Mouse (Mus musculus): ENCODE data around the gene Cmip. TPM values are rescaled to one million over a fixed set of nuclear protein-coding genes. Genes with fewer than 3 reads are reported as not detected.

Cmip gene
- total and polyA plus RNA-seq, 3 experiments: 17.0 to 71.8 TPM; not detected in 1

GRCm38 (mm10) chr8:117373001-117373428 lies 116.2 kb downstream of the Cmip start:
- Histone ChIP-seq H3K36me3 (ENCODE audit: control insufficient read depth in 1 of 2, insufficient read depth in 2 of 2, low read length in 2 of 2) (peaks cover 0 to 2% of the 10 kb centered on the region in 2 experiments; a peak in 1 of 4 replicates), H3K4me3 (ENCODE audit: control insufficient read depth in 1 of 2, insufficient read depth in 1 of 2, low read depth in 2 of 2, low read length in 2 of 2) (no peak overlapping the region), H3K79me2 (ENCODE audit: control insufficient read depth, insufficient read depth, low read length, poor library complexity) (peaks cover 2% of the 10 kb centered on the region; the same call in 1 of the 2 replicates), H3K4me1 (ENCODE audit: control insufficient read depth in 1 of 2, insufficient read depth in 2 of 2, low read length in 2 of 2) (no peaks in the 10 kb centered on the region), H3K9ac (ENCODE audit: control insufficient read depth, low read depth, low read length, poor library complexity, severe bottlenecking) (no peak overlapping the region), H3K27ac (ENCODE audit: control insufficient read depth, low read depth, low read length) (no peak overlapping the region), H3K27me3 (ENCODE audit: control insufficient read depth in 1 of 2, insufficient read depth in 2 of 2, low read length in 2 of 2) (no peaks in the 10 kb centered on the region), H3K9me3 (replicated peaks; ENCODE audit: insufficient read depth, low read length) (no peaks in the 10 kb centered on the region)
- no peak for TF ChIP-seq E2F4 (IDR thresholded peaks at IDR 0.05; ENCODE audit: borderline replicate concordance, low read depth, low read length)
- TF ChIP-seq BHLHE40 (IDR thresholded peaks at IDR 0.05; ENCODE audit: borderline replicate concordance, low read depth, low read length): no peak
- no peak for TF ChIP-seq KAT2A (conservative IDR thresholded peaks at IDR 0.05; ENCODE audit: low read depth, low read length)
- TF ChIP-seq MAX (IDR thresholded peaks at IDR 0.05; ENCODE audit: low read length): no peak
- no peak for TF ChIP-seq MXI1 (IDR thresholded peaks at IDR 0.05; ENCODE audit: low read depth, low read length)
- TF ChIP-seq GATA1 (IDR thresholded peaks at IDR 0.05; ENCODE audit: low read depth, low read length): no peak
- no peak for TF ChIP-seq ZC3H11A (IDR thresholded peaks at IDR 0.05; ENCODE audit: low read depth, low read length)
- TF ChIP-seq SIN3A (IDR thresholded peaks at IDR 0.05; ENCODE audit: low read length): no peak
- TF ChIP-seq ETS1 (IDR thresholded peaks at IDR 0.05; ENCODE audit: low read depth, low read length): no peak
- no peak for TF ChIP-seq MAFK (IDR thresholded peaks at IDR 0.05; ENCODE audit: borderline replicate concordance, low read depth, low read length)
- TF ChIP-seq RAD21 (IDR thresholded peaks at IDR 0.05; ENCODE audit: low read depth, low read length): no peak
- no peak for TF ChIP-seq ELF1 (IDR thresholded peaks at IDR 0.05; ENCODE audit: low read depth, low read length)
- TF ChIP-seq USF1 (IDR thresholded peaks at IDR 0.05; ENCODE audit: low read depth, low read length): no peak
- DNase-seq (ENCODE audit: low read depth, low spot score): no peak

- Histone ChIP-seq H3K9me3 (replicated peaks; ENCODE audit: insufficient read depth, low read length) (no peaks in the 10 kb centered on the region), H3K27me3 (ENCODE audit: control insufficient read depth in 1 of 2, insufficient read depth in 2 of 2, low read length in 2 of 2) (no peaks in the 10 kb centered on the region), H3K4me3 (ENCODE audit: control insufficient read depth in 1 of 2, insufficient read depth in 1 of 2, low read depth in 2 of 2, low read length in 2 of 2) (no peak overlapping the region), H3K9ac (ENCODE audit: control insufficient read depth, low read depth, low read length, poor library complexity, severe bottlenecking) (no peak overlapping the region), H3K36me3 (ENCODE audit: control insufficient read depth in 1 of 2, insufficient read depth in 2 of 2, low read length in 2 of 2) (peaks cover 0 to 2% of the 10 kb centered on the region in 2 experiments; a peak in 1 of 4 replicates), H3K4me1 (ENCODE audit: control insufficient read depth in 1 of 2, insufficient read depth in 2 of 2, low read length in 2 of 2) (no peaks in the 10 kb centered on the region), H3K27ac (ENCODE audit: control insufficient read depth, low read depth, low read length) (no peak overlapping the region), H3K79me2 (ENCODE audit: control insufficient read depth, insufficient read depth, low read length, poor library complexity) (peaks cover 2% of the 10 kb centered on the region; the same call in 1 of the 2 replicates)
- DNase-seq (ENCODE audit: low read depth, low spot score): no peak
- TF ChIP-seq MEF2A (IDR thresholded peaks at IDR 0.05; ENCODE audit: extremely low read depth, insufficient replicate concordance, low read depth, low read length, poor library complexity, severe bottlenecking): no peak
- TF ChIP-seq ZKSCAN1 (IDR thresholded peaks at IDR 0.05; ENCODE audit: low read depth, low read length): no peak
- TF ChIP-seq RAD21 (IDR thresholded peaks at IDR 0.05; ENCODE audit: low read depth, low read length): no peak
- TF ChIP-seq MXI1 (IDR thresholded peaks at IDR 0.05; ENCODE audit: low read depth, low read length): no peak
- TF ChIP-seq ELF1 (IDR thresholded peaks at IDR 0.05; ENCODE audit: low read depth, low read length): no peak
These were observed 117.2 kb downstream of the Cmip start for GRCm38 (mm10) chr8:117374087-117374486.

All from MEL (cell line).